Mouse (Mus musculus) WW6 (cell line): Measurements from ENCODE around the gene Zfp536.

Source experiments
- DNase-seq: peaks from one replicate; pipeline ENCODE4 v3.0.0-alpha.2; 2013; ENCODE audit warnings: low read depth, low spot score

Gene Zfp536

GRCm38 (mm10) chr7:37473311-37474084 is 299.9 kb downstream of the Zfp536 start:
- DNase-seq, result no peak

GRCm38 (mm10) chr7:37471726-37472125 is 301.7 kb downstream of the Zfp536 start:
- no peak for DNase-seq

- no peak for DNase-seq
Observed at GRCm38 (mm10) chr7:37466477-37467243, 306.8 kb downstream of the Zfp536 start.

- DNase-seq, result no peak
Observed at GRCm38 (mm10) chr7:37464186-37464721, 309.2 kb downstream of the Zfp536 start.

GRCm38 (mm10) chr7:37447523-37447922 is 325.9 kb downstream of the Zfp536 start:
- no peak for DNase-seq

- no peak for DNase-seq
Observed at GRCm38 (mm10) chr7:37439912-37440311, 333.5 kb downstream of the Zfp536 start.

GRCm38 (mm10) chr7:37439117-37439844 is 334.2 kb downstream of the Zfp536 start:
- no peak for DNase-seq

- no peak for DNase-seq
Observed at GRCm38 (mm10) chr7:37437887-37438286, 335.6 kb downstream of the Zfp536 start.

- DNase-seq, result no peak
Observed at GRCm38 (mm10) chr7:37433156-37433555, 340.3 kb downstream of the Zfp536 start.

GRCm38 (mm10) chr7:37431471-37431870 is 342.0 kb downstream of the Zfp536 start:
- DNase-seq, result no peak

- DNase-seq, result no peak
Observed at GRCm38 (mm10) chr7:37426061-37426460, 347.4 kb downstream of the Zfp536 start.

GRCm38 (mm10) chr7:37422966-37423365 is 350.5 kb downstream of the Zfp536 start:
- no peak for DNase-seq
